Mouse (Mus musculus) adrenal gland, adult 18-20 months (tissue): ENCODE results near the gene Itgb8. TPM values are rescaled to one million over a fixed set of nuclear protein-coding genes. Genes with fewer than 3 reads are reported as not detected.

Experiments used
- DNase-seq, 2 experiments: peaks; one replicate each; pipeline ENCODE4 v3.0.0; 2021 to 2022; ENCODE audit warnings: low spot score in 2 of 2
- total RNA-seq, 2 experiments: library from RNA; stranded (reverse); gene quantifications; 1 replicate in 1 of 2; 2 replicates in 1 of 2; pipeline ENCODE4 v1.2.3; 2021

Itgb8 gene
- total RNA-seq, 2 experiments from 2014 or later = 2.5 to 3.3 TPM

DNA sequence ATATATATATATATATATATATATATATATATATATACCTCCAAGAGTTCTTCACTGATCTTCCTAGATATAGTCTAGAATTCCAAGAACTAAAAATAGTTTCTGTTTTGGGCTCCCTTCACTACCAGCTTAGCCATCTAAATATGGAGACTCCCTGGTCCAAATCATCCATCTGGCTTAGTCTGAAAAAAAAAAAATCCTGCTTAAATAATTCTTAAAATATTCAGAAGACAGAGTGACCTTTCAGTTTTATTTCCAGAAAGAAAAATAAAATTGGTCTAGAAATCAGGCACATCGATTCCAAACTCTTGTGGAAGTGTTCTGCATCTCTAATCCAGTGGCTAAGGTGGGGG is 28.6 kb downstream of the Itgb8 start:
- DNase-seq = no peak

DNA sequence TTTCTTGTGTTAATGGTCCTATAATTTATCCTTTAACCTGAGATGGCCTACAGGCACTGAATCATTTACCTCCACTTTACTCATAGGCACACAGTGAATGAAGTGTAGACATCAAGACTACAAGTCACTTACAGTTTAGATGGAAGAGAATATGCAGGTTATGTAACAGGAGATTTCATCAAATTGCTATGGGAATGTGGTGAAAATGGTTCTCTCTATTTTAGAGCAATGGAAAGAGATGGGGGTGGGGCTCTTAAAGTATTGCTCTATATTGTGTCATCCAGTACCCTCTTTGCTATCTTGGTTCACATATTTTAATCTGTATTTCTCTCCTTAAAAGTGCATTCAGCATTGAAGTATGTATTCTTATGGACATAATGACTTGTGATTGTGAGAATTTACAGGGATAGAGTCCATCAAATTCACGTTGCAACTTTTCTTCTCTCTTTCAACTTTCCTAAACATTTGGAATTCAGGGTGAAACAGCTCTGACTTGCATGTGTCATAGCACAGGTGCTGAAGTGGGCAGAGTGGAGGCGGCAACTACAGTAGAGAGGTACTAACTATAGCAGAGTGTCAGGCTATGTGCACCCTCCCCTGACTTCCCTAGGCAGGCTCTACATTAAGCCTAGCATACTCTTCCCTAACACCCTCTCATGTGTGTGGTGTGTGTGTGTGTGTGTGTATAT is 29.1 kb downstream of the Itgb8 start:
- DNase-seq = no peak

DNA sequence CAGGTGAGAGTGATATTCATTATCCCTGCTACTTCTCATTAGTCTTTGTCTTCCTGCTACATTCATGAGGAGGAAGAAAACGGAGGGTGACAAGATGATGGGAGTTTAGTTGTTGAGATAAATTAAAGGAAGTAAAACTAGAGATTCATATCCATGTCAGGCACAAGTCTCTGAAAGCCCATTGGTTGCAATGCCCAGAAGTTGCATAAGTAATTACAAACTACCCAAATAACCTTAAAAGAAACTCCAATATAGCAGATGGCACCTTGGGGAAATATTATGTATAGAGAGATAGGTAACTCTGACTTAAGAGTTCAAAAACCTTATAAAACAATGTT is 31.2 kb downstream of the Itgb8 start:
- DNase-seq = no peak

DNA sequence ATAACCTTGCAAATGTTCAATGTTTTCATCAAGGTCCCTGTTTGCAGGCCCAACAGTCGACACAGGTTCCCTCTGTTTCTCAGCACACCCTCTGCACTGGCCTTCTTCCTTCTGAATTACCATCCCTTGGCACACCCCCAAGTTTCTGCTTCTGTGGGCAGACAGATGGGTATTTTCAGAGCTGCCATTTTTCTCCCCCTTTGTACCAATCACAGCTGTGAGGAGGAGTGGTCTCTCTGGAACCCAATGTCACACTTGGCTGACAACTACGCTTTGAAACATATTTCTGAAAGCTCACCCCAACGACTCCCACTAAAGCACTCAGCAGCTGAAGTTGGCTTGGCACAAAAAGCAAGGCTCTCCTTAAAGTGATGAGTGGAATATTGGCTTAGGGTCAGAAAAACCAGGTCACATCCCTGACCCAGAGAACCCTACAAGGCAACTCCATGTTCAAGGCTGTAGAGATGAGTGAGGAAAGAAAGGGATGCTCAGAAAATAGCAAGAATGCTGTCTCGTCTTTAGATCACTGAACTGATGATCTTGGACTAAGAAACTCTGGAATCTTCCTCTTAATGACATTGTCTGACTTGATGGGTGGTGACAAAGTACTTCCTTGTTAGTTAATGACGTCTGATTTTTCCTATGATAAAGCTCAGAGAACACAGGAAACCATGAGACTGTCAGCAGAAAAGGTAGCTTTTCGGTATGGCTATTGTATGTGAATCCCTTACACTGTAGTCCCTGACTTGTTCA is 31.7 kb downstream of the Itgb8 start:
- DNase-seq = peak in 1 of 2 experiments; percentile 10

DNA sequence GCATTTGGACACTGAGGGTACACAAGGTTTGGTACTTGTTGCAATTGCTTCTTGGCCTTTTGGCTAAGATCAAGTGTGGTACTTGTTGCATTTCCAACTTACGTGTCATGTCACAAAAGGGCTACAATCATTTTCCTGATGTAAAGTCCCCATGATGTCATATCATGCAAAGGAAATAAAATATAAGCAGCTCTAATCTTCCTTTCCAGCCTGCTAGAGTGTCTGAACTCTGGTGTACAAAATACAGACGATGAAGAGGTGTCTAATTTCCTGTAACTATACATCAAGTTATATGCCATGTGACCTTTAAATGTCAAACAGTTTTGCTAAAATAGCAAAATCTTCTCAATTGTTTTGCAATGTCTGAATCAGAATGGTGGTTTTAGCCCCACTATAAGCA is 34.2 kb downstream of the Itgb8 start:
- no peak for DNase-seq

DNA sequence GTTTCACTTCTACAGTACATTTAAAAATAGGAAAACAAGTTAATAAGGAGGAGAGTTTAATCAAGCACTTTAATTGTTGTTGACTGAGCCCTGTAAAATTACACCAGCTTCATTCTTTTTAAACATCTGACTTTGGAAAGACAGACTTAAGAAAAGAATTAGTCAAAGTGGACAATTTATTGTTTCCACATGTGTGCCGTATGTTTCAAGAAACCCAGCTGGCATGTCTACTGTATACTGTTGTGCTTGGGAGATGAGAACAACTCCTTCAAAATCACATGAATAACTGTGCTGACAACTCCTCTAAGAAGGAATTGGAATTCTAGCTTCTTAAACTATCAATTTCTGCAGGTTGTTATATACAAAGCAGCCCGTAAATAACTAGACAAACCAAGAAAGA is 35.8 kb downstream of the Itgb8 start:
- DNase-seq = no peak

DNA sequence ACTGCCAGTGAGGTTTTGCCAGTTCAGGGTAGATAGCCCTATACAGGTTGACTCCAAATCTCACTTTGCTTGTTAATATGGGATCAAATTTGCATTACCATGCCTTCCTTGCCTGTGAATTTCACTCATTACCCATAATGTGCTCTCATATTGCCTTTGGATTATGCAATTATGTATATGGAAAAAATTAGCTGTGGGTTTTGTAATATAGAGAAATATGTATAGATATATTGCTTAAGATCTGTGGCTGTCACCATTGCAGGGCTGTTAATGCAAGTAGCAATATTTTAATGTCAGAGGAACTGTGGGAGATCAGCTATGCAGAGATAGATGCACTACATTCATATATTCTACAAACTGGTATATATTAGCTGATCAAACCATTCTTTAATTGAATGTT is 43.5 kb downstream of the Itgb8 start:
- no peak for DNase-seq

DNA sequence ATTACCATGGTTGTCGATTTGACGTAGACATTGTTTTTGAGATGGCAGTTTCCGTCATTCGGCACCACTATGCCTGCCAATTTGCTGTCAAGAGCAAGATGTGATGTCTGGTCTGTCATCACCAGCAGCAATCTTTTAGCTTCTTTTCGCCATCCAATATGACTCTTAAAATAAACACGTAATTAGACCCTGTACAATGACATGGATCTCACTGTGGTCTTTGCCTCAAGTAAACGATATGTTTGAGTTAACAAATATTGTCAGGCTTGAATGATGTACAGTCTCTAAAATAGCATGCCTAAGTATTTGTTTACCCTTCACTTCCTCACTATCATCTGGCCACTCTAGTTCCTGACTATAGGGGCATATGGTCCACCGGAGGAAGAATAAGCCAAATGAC is 48.8 kb downstream of the Itgb8 start:
- no peak for DNase-seq

DNA sequence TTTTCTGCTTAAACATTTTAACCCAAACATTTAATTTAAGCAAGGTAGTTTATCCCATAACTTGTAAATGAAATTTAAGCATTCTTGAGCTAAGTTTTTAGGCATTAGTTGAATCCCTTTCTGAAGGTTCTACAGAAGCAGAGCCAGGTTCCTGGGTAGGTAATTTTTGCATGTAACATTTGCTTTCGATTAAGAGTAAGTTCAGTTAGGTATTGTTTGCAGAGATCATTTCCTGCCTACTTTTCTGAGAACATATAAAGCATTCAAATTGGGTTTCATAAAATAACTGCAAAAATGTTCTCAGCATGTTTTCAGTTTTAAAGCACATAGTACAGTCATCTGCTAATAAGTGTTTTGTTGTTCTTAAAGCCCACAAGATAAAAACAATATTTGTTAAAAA is 53.2 kb downstream of the Itgb8 start:
- no peak for DNase-seq

DNA sequence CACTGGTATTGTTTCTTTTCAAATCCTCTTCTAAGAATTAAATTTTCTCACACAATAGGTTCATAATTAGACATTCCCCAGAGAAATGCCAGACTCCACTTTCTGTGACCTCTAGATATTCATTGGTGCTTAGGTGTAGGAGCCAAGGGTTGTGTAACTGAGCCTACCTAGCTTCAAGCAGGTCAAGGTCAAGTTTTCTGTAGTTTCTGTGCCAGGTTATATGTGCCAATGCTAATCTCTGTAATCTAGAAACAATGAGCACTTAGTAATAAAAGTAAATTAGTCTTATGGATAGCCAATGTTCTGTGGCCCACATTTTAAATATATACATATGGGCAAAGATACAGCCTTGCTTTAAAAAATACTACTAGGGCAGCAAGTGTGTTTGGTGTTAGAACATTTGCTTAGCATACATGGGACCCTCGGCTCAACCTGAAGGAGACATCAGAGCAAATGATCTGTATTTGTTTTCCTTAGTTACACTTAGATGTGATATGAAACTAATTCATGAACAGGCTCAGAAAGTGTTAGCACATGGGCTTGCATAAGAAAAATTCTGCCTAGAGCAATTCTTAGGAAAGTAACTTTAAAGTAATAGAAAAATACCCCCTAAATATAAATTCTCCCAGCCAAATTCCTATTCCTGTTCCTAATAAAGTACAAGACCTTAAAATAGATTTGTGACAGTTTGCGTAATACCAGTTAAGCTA is 56.2 kb downstream of the Itgb8 start:
- no peak for DNase-seq

DNA sequence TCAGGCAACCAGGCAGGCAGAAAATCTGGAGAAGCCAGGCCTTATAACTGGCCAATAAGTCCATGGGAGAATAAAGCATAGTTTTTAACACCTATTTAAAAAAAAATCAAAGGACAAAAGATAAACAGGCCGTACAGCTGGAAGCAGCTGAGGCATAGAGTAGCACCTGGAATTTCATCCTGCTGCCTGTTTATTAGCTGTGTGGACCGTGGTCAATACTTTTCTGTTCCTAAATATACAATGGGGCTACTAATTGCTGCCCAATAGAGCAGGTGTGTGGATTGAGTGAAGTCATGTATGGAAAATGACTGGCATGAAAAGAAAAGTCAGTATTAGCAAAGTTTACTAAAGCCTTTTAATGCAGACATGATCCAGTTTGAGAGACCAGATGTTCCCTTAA is 62.6 kb downstream of the Itgb8 start:
- no peak for DNase-seq

DNA sequence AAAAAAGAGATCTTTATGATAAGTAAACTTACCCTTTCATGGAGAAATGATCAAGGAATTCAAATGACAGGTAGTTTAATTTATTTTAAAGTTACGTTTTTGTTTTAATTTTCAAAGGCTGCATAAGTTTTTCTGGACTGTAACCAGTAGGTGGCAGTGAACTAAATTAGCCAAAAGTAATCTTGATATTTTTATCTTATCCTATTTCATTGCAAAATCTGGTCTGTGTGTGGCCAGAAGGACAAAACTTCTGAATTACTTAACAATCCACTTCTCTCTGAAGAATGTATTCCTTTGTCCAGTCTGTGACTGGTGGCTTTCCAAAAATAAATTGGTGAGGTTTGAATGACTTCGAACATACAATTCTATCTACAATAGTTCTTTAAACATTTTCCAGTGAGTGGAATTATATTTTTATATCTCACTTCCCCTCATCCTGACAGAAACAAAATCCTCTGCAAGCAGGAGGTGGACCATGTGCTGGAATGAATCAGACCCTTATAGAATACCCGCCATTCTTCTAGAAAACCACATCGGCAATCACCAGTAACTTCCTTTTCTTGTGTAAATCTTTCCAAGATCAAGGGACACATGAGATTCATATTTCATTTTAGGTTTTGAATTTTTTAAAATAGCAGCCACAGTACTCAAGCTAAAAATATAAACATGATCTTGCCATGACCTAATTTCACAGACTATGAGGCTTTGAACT is 68.6 kb downstream of the Itgb8 start:
- no peak for DNase-seq

DNA sequence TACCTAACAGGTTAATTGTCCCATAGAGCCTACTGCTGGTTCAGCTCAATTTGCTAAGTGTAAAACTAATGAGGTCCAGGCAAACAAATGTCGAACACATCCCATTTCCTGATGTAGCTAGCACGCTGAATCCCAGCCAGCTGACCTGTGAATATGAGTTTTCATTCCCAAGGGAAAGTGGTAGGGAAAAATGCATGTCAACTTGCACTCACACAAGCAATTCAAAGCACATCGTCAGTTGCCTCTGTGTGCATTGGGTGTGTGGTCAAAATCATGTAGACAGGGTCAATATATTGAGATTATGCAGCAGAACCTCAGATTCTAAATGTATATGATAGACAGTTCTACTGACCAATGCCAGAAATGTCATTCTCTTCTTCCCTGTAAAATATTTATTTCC is 69.5 kb downstream of the Itgb8 start:
- no peak for DNase-seq

DNA sequence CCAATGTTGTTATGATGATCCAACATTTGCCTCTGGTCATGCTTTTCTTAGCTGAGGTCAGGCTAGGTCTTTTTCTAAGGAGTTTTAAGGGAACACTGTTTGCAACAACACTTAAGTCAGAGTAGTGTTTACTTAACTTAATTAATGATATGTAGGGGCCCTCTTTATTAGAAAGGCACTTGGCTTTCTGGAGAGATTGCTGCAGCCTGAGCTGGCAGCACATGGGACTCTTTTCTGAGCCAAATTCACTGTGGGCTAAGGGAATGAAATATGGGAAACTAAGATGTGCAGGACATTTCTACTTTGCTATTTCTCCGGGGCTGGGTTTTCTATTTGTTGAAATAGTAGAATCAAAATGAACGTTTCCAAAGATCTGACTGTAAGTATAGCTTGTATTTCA is 73.5 kb downstream of the Itgb8 start:
- DNase-seq = no peak

DNA sequence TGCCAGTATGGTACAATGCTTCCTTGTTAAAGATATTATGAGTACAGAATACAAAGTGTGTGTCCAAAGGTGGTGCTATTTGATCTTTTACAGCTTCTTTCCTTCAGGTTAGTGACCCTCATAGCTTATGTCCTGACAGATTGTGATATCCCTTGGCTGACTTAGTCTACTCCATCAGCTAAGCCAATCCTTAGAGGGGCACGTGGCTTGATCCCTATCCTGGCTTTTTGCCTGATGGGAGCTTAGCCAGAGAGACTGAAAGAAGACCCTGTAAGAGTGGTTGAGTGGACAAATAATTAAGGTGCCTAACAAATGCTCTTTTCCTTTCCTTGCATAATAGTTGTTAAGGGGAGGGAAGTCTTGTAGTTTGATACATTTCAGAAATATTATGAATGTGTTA is 73.9 kb downstream of the Itgb8 start:
- no peak for DNase-seq

DNA sequence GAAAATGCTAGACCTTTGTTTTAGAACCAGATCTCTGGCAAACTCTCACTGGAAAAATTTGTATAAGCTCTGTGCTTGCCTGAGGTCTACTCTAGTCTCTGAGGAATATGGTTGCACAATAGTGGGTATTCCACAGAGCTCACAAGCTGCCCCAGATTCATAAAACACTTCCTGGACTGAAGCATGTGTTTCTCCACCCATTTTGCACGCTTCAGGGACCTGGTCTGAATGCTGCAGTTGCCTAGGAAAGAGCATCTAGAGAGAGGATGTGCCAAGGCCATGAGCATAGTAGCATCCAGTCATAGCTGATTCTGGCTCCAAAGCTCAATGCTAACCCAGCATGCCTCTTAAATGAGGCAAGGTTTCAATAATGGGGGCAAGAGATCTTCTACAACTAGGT is 74.4 kb downstream of the Itgb8 start:
- DNase-seq = no peak

DNA sequence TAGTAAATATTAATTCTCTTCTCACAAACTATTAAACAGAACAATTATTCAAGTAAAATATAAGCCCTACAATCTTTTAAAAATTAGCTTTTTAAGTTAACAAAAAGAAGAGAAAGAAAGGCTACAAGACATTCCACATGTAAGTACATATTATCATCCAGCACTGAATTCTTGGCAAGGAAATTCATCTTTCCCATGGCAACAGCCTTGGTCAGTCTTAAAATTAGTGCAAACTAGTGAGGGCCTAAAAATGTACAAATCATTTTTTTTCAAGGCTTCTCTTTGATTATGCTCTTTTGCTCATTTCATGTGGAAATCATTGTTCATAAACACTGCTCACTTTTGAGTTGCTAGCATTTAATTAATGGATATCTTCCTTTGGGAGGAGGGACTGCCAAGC is 77.8 kb downstream of the Itgb8 start:
- DNase-seq = no peak

DNA sequence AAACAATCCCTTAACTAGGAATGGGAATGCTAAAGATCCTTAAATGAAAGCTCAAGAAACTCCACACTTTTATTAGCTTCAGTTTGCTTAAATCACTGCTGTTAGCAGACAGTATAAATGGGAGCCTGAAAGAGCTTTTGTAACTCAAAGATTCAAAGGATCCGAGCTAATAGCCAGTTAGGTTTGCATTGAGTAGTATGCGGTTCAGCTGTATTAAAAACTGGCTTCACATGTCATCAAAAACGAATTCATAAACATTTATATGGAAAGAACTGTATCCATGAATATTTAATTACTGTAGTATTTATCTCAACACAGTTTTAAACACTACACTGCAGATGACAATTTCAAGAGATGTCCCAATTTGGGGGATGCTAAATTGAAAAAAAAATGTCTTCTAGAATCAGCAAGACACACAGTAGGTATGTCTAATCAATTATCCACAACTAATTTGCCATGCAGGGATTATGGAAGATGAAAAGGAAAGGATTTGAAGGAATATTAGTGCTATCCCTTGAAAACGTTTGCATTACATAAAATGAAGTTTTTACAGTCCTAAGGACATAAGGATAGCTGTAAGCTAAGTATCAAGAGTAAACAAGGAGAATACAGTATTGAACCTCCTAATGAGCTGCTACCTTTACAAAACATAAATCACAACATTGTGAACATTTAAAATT is 79.2 kb downstream of the Itgb8 start:
- DNase-seq = no peak

DNA sequence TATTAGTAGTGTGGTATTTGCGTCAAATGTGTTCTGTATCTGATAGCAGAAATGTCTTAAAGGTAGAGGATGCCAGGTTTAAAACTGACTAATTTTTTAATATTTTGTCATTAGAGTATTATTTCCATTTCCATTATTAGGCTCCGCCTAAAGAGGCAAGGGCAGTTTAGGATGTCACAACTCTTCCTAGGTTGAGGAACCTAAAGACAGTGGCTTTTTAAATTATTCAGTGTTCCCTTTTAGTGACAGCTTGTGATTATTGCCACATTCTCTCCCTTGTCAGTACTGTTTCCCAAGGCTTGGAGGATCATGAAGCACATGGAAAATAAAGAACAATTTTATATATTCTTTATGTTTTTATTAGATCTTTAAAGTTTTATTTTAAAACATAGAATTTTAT is 80.9 kb downstream of the Itgb8 start:
- no peak for DNase-seq

DNA sequence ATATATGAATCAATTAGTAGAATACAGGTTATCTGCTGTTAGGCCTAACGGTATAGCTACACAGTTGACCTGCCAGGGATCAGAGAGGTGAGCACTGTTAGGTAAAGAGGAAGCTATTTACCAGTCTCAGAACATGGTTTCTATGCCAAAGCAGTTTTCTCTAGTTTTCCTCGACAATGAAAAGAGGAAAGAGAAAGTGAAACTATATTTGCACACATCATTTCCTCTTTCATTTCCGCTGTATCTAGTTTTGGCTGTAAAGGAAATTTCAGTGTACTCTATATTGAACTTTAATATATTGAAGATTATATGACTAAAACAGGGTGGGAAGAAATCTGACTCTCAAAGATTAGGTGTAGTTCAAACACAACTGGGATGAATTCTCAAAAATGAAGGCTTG is 81.5 kb downstream of the Itgb8 start:
- no peak for DNase-seq

DNA sequence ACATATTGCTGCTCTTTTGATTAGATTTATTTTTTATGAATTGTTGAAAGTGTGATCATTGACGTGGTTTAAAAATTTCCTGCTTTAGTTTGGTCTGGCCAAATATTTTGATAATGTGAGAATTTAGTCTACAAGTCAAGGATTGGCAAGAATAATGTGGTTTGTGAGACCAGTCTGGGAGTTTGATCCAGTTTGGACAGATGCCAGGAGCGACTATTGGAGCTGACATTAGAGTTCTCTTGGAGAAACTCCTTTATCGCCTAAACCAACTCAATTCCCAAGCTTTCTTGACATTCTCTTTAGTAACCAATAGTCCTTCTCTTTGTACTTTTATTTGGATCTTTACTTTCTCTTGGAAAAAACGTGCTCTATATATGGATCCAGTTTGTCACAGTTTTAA is 83.0 kb downstream of the Itgb8 start:
- no peak for DNase-seq
